Mouse (Mus musculus): ENCODE measurements around the gene Dennd2c. TPM values are rescaled to one million over a fixed set of nuclear protein-coding genes. Genes with fewer than 3 reads are reported as not detected.

The Dennd2c gene
- polyA plus RNA-seq, 1 experiment: not detected

GRCm38 (mm10) chr3:103101194-103101593, 1.2 kb upstream of the Dennd2c start:
- TF ChIP-seq POLR2A (IDR thresholded peaks at IDR 0.05; ENCODE audit: insufficient read depth, low read depth, low read length) (no peak), CTCF (IDR thresholded peaks at IDR 0.05; ENCODE audit: insufficient read depth, low read depth, low read length) (no peak)
- WGBS: 58% methylated on average over 5 of the region's 5 CpGs
- H3K4me1 ChIP-seq (ENCODE audit: control insufficient read depth, insufficient read depth, low read length): peaks cover 13% of the 10 kb centered on the region
- no peak overlapping the region for H3K27ac ChIP-seq (ENCODE audit: insufficient read depth, low read depth, low read length)
- H3K4me3 ChIP-seq (ENCODE audit: insufficient read depth, low read depth, low read length): no peak overlapping the region

GRCm38 (mm10) chr3:103101909-103102308, 495 bp upstream of the Dennd2c start:
- WGBS: 2% methylated on average over 14 of the region's 14 CpGs
- H3K4me3 ChIP-seq (ENCODE audit: insufficient read depth, low read depth, low read length): peak overlapping the region; percentile 61
- TF ChIP-seq CTCF (IDR thresholded peaks at IDR 0.05; ENCODE audit: insufficient read depth, low read depth, low read length): no peak
- TF ChIP-seq POLR2A (IDR thresholded peaks at IDR 0.05; ENCODE audit: insufficient read depth, low read depth, low read length): no peak

GRCm38 (mm10) chr3:103107565-103108240, 5.3 kb downstream of the Dennd2c start:
- TF ChIP-seq POLR2A (IDR thresholded peaks at IDR 0.05; ENCODE audit: insufficient read depth, low read depth, low read length) (no peak), CTCF (IDR thresholded peaks at IDR 0.05; ENCODE audit: insufficient read depth, low read depth, low read length) (no peak)
- H3K27ac ChIP-seq (ENCODE audit: insufficient read depth, low read depth, low read length): no peak overlapping the region
- peaks cover 4% of the 10 kb centered on the region for H3K4me1 ChIP-seq (ENCODE audit: control insufficient read depth, insufficient read depth, low read length)
- 91% methylated on average over 7 of the region's 7 CpGs for WGBS
- no peak overlapping the region for H3K4me3 ChIP-seq (ENCODE audit: insufficient read depth, low read depth, low read length)

More at GRCm38 (mm10) chr3:103101909-103102308, 495 bp upstream of the Dennd2c start:
- no peak overlapping the region for H3K27ac ChIP-seq (ENCODE audit: insufficient read depth, low read depth, low read length)
- H3K4me1 ChIP-seq (ENCODE audit: control insufficient read depth, insufficient read depth, low read length): peaks cover 13% of the 10 kb centered on the region

GRCm38 (mm10) chr3:103112216-103112615, 9.8 kb downstream of the Dennd2c start:
- H3K27ac ChIP-seq (ENCODE audit: insufficient read depth, low read depth, low read length): no peak overlapping the region
- no peaks in the 10 kb centered on the region; the same call in 1 of the 2 replicates for H3K4me1 ChIP-seq (ENCODE audit: control insufficient read depth, insufficient read depth, low read length)
- H3K4me3 ChIP-seq (ENCODE audit: insufficient read depth, low read depth, low read length): no peak overlapping the region
- 83% methylated on average over 5 of the region's 5 CpGs for WGBS
- TF ChIP-seq POLR2A (IDR thresholded peaks at IDR 0.05; ENCODE audit: insufficient read depth, low read depth, low read length): no peak
- TF ChIP-seq CTCF (IDR thresholded peaks at IDR 0.05; ENCODE audit: insufficient read depth, low read depth, low read length): no peak

- no peak for TF ChIP-seq POLR2A (IDR thresholded peaks at IDR 0.05; ENCODE audit: insufficient read depth, low read depth, low read length)
- no peak for TF ChIP-seq CTCF (IDR thresholded peaks at IDR 0.05; ENCODE audit: insufficient read depth, low read depth, low read length)
- no peak overlapping the region for H3K27ac ChIP-seq (ENCODE audit: insufficient read depth, low read depth, low read length)
- no peaks in the 10 kb centered on the region for H3K4me1 ChIP-seq (ENCODE audit: control insufficient read depth, insufficient read depth, low read length)
- WGBS: 86% methylated on average over 3 of the region's 3 CpGs
- H3K4me3 ChIP-seq (ENCODE audit: insufficient read depth, low read depth, low read length): no peak overlapping the region
Observed at GRCm38 (mm10) chr3:103123636-103124035, 21.2 kb downstream of the Dennd2c start.

- no peak overlapping the region for H3K27ac ChIP-seq (ENCODE audit: insufficient read depth, low read depth, low read length)
- WGBS: 95% methylated on average over 3 of the region's 3 CpGs
- H3K4me3 ChIP-seq (ENCODE audit: insufficient read depth, low read depth, low read length): no peak overlapping the region
- no peak for TF ChIP-seq POLR2A (IDR thresholded peaks at IDR 0.05; ENCODE audit: insufficient read depth, low read depth, low read length)
- no peak for TF ChIP-seq CTCF (IDR thresholded peaks at IDR 0.05; ENCODE audit: insufficient read depth, low read depth, low read length)
- no peaks in the 10 kb centered on the region; the same call in 1 of the 2 replicates for H3K4me1 ChIP-seq (ENCODE audit: control insufficient read depth, insufficient read depth, low read length)
Observed at GRCm38 (mm10) chr3:103126138-103126537, 23.7 kb downstream of the Dennd2c start.

- no peak overlapping the region for H3K27ac ChIP-seq (ENCODE audit: insufficient read depth, low read depth, low read length)
- TF ChIP-seq CTCF (IDR thresholded peaks at IDR 0.05; ENCODE audit: insufficient read depth, low read depth, low read length): no peak
- TF ChIP-seq POLR2A (IDR thresholded peaks at IDR 0.05; ENCODE audit: insufficient read depth, low read depth, low read length): no peak
- no peak overlapping the region for H3K4me3 ChIP-seq (ENCODE audit: insufficient read depth, low read depth, low read length)
- no peaks in the 10 kb centered on the region; the same call in 1 of the 2 replicates for H3K4me1 ChIP-seq (ENCODE audit: control insufficient read depth, insufficient read depth, low read length)
- WGBS: 70% methylated on average over 2 of the region's 2 CpGs
Observed at GRCm38 (mm10) chr3:103127177-103127576, 24.8 kb downstream of the Dennd2c start.

- WGBS: 90% methylated on average over 5 of the region's 5 CpGs
- no peak overlapping the region for H3K4me3 ChIP-seq (ENCODE audit: insufficient read depth, low read depth, low read length)
- no peak overlapping the region for H3K27ac ChIP-seq (ENCODE audit: insufficient read depth, low read depth, low read length)
- TF ChIP-seq POLR2A (IDR thresholded peaks at IDR 0.05; ENCODE audit: insufficient read depth, low read depth, low read length) (no peak), CTCF (IDR thresholded peaks at IDR 0.05; ENCODE audit: insufficient read depth, low read depth, low read length) (no peak)
- no peaks in the 10 kb centered on the region; the same call in 1 of the 2 replicates for H3K4me1 ChIP-seq (ENCODE audit: control insufficient read depth, insufficient read depth, low read length)
Observed at GRCm38 (mm10) chr3:103127721-103128120, 25.3 kb downstream of the Dennd2c start.

- TF ChIP-seq POLR2A (IDR thresholded peaks at IDR 0.05; ENCODE audit: insufficient read depth, low read depth, low read length) (no peak), CTCF (IDR thresholded peaks at IDR 0.05; ENCODE audit: insufficient read depth, low read depth, low read length) (no peak)
- Histone ChIP-seq H3K27ac (ENCODE audit: insufficient read depth, low read depth, low read length) (no peak overlapping the region), H3K4me3 (ENCODE audit: insufficient read depth, low read depth, low read length) (no peak overlapping the region), H3K4me1 (ENCODE audit: control insufficient read depth, insufficient read depth, low read length) (no peaks in the 10 kb centered on the region; the same call in 1 of the 2 replicates)
- WGBS: 72% methylated on average over 4 of the region's 4 CpGs
Observed at GRCm38 (mm10) chr3:103128251-103128650, 25.8 kb downstream of the Dennd2c start.
